Mouse (Mus musculus): Measurements from ENCODE around the gene St8sia1. TPM values are rescaled to one million over a fixed set of nuclear protein-coding genes. Genes with fewer than 3 reads are reported as not detected.

Gene St8sia1
- polyA plus RNA-seq, 1 experiment from 2014 or later, result 4.2 TPM

DNA sequence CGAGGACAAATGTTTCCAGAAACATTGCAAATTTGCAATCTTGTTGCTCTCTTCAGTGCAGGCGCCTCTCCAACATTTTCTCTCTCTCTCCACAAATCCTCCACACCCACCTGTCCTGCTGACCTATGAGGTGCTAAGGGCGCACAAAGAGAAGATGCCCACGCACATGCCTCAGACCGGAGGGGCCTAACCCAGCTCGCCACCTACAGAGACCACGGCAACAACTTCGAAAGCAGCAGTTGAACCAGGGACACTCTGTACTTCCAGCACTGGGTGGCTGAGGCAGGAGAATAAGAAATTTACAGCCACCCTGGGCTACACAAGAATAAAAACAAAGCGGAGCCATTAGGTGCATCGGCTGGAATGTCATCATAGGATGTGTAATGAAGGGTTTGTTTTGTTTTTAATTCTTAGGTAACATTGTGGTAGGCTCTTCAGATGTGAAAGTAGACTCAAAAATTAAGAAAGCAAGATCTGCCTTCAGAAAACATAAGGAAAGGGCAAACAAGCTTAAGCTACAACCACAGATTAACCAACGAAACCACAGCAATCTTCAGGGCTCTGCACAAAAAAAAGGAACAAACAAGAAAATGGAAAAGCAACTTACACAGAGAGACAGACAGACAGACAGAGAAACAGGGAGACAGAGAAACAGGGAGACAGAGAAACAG is 47.8 kb downstream of the St8sia1 start:
- Histone ChIP-seq H3K4me3 (ENCODE audit: low read length) (no peak overlapping the region), H3K27ac (ENCODE audit: low read length) (no peak overlapping the region), H3K4me2 (replicated peaks; ENCODE audit: low read depth, low read length) (no peak overlapping the region), H3K36me3 (ENCODE audit: insufficient read depth, low read length) (no peaks in the 10 kb centered on the region), H3K9ac (replicated peaks; ENCODE audit: low read length) (no peak overlapping the region), H3K4me1 (ENCODE audit: insufficient read depth, low read length) (no peaks in the 10 kb centered on the region), H3K27me3 (ENCODE audit: insufficient read depth, low read length) (no peaks in the 10 kb centered on the region), H3K9me3 (ENCODE audit: low read length) (no peaks in the 10 kb centered on the region)
- no peak for ATAC-seq (ENCODE audit: low FRiP score, low TSS enrichment)
- 74% methylated on average over 11 of the region's 11 CpGs for WGBS

DNA sequence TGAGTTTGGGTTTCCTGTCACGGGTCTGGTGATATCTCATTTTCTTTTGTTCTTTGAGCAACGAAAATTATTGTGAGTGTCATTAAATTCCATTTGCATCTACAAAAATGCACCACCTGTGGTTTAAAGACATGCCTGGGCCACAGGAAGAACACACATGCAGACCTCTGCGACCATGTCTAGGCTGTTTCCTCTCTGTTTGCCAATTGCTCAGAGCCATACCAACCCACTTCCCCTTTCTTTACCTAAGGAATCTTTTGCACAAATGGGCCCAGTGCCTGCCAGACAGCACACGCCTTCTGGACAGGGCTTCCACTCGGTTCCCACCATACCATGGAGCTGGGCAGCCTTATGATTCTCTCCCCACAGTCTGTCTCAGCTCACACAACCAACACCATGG is 48.8 kb downstream of the St8sia1 start:
- ATAC-seq (ENCODE audit: low FRiP score, low TSS enrichment), result no peak
- 0 out of 2 replicates have a peak, but pooled peaks cover 4% of the 10 kb centered on the region for H3K36me3 ChIP-seq (ENCODE audit: insufficient read depth, low read length)
- H3K27me3 ChIP-seq (ENCODE audit: insufficient read depth, low read length), result no peaks in the 10 kb centered on the region
- peaks cover 3% of the 10 kb centered on the region; the same call in 1 of the 2 replicates for H3K9me3 ChIP-seq (ENCODE audit: low read length)
- no peak overlapping the region for H3K4me2 ChIP-seq (replicated peaks; ENCODE audit: low read depth, low read length)
- 72% methylated on average over 5 of the region's 5 CpGs for WGBS
- no peaks in the 10 kb centered on the region for H3K4me1 ChIP-seq (ENCODE audit: insufficient read depth, low read length)
- H3K27ac ChIP-seq (ENCODE audit: low read length), result no peak overlapping the region
- no peak overlapping the region for H3K9ac ChIP-seq (replicated peaks; ENCODE audit: low read length)
- H3K4me3 ChIP-seq (ENCODE audit: low read length), result no peak overlapping the region

DNA sequence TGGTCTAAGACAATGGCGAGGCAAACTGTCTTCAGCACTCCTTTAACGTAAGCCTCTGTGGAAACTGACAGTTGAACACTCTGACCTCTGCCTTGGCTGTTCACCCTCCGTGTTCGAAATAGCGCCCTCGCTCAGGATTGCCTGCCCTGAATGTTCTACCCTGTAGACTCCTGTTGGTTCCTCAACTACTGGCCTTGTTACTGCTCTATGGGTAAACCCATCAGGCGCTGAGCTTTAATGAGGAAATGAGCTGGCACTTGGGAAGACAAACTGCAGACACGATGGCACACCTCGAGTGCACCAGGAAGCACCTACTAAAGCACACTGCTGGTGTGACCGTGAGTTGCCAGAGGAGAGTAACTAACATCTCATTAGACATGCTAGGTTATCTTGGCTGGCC is 49.6 kb downstream of the St8sia1 start:
- Histone ChIP-seq H3K9me3 (ENCODE audit: low read length) (peaks cover 3% of the 10 kb centered on the region; the same call in 1 of the 2 replicates), H3K4me2 (replicated peaks; ENCODE audit: low read depth, low read length) (no peak overlapping the region), H3K4me1 (ENCODE audit: insufficient read depth, low read length) (no peaks in the 10 kb centered on the region), H3K27ac (ENCODE audit: low read length) (no peak overlapping the region), H3K4me3 (ENCODE audit: low read length) (no peak overlapping the region), H3K36me3 (ENCODE audit: insufficient read depth, low read length) (0 out of 2 replicates have a peak, but pooled peaks cover 4% of the 10 kb centered on the region), H3K9ac (replicated peaks; ENCODE audit: low read length) (no peak overlapping the region), H3K27me3 (ENCODE audit: insufficient read depth, low read length) (no peaks in the 10 kb centered on the region)
- WGBS, result 87% methylated on average over 10 of the region's 10 CpGs
- ATAC-seq (ENCODE audit: low FRiP score, low TSS enrichment), result no peak

DNA sequence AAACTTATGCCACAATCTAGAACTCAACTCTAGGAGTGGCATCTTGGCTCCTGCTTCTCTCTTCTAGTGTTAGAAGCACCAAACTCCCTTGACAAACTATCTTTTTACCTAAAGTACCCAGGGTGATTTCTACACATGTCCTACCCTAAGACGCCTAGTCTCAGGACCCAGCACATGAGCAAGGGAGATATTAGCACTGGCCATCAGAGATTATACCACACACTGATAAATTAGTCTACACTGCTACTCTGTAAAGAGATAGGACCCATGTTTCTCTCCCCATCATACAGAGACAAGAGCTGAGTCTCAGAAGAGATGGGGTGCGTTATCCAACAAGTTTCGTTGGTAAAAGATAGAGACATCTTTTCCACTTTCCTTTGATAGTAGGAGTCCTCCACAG is 53.0 kb downstream of the St8sia1 start:
- 96% methylated on average over 3 of the region's 3 CpGs for WGBS
- ATAC-seq (ENCODE audit: low FRiP score, low TSS enrichment), result no peak
- H3K4me1 ChIP-seq (ENCODE audit: insufficient read depth, low read length), result no peaks in the 10 kb centered on the region
- H3K27me3 ChIP-seq (ENCODE audit: insufficient read depth, low read length), result no peaks in the 10 kb centered on the region
- H3K9me3 ChIP-seq (ENCODE audit: low read length), result peaks cover 3% of the 10 kb centered on the region; the same call in 1 of the 2 replicates
- 0 out of 2 replicates have a peak, but pooled peaks cover 4% of the 10 kb centered on the region for H3K36me3 ChIP-seq (ENCODE audit: insufficient read depth, low read length)
- H3K4me2 ChIP-seq (replicated peaks; ENCODE audit: low read depth, low read length), result no peak overlapping the region
- no peak overlapping the region for H3K4me3 ChIP-seq (ENCODE audit: low read length)
- no peak overlapping the region for H3K27ac ChIP-seq (ENCODE audit: low read length)
- no peak overlapping the region for H3K9ac ChIP-seq (replicated peaks; ENCODE audit: low read length)

DNA sequence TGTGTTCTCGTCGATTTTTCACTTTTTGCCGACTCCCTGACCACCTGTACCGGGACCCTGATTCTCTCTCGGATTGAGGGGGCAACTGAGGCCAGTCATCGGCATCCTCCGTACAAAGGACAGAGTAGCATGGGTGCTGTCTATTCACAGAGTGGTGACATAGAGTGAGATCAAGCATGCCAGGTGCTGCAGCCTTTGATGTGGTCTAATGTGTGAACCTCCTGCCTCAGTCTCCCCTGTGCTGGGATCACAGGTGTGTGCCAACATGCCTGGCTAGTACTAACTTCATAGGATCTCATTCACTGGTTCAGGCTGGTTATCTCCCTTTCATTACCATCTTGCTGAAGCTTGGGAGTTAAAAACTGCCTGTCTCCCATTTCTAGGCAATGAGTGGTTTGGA is 53.5 kb downstream of the St8sia1 start:
- H3K4me2 ChIP-seq (replicated peaks; ENCODE audit: low read depth, low read length), result no peak overlapping the region
- no peak overlapping the region for H3K4me3 ChIP-seq (ENCODE audit: low read length)
- no peak overlapping the region for H3K9ac ChIP-seq (replicated peaks; ENCODE audit: low read length)
- H3K4me1 ChIP-seq (ENCODE audit: insufficient read depth, low read length), result no peaks in the 10 kb centered on the region
- H3K27ac ChIP-seq (ENCODE audit: low read length), result no peak overlapping the region
- WGBS, result 96% methylated on average over 7 of the region's 7 CpGs
- H3K9me3 ChIP-seq (ENCODE audit: low read length), result peaks cover 3% of the 10 kb centered on the region; the same call in 1 of the 2 replicates
- H3K27me3 ChIP-seq (ENCODE audit: insufficient read depth, low read length), result no peaks in the 10 kb centered on the region
- no peak for ATAC-seq (ENCODE audit: low FRiP score, low TSS enrichment)
- 0 out of 2 replicates have a peak, but pooled peaks cover 4% of the 10 kb centered on the region for H3K36me3 ChIP-seq (ENCODE audit: insufficient read depth, low read length)

DNA sequence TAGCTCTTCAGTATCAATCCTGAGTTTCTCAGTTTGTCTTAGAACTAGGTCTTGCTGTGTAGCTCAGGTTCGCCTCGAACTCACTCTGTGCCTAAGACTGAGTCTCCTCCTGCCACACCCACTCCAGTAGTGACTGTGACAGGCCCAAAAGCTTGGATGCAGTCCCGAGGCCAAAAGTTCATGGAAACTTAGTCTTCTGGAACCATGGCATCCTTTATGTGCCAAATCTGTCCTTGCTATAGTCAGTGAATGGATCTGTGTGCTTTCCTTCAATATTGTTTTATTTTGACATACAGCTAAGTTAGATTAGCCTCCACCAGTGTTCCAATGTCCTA is 54.5 kb downstream of the St8sia1 start:
- no peak overlapping the region for H3K27ac ChIP-seq (ENCODE audit: low read length)
- no peak for ATAC-seq (ENCODE audit: low FRiP score, low TSS enrichment)
- H3K9me3 ChIP-seq (ENCODE audit: low read length), result peaks cover 3% of the 10 kb centered on the region; the same call in 1 of the 2 replicates
- no peak overlapping the region for H3K4me2 ChIP-seq (replicated peaks; ENCODE audit: low read depth, low read length)
- H3K4me3 ChIP-seq (ENCODE audit: low read length), result no peak overlapping the region
- WGBS, result 72% methylated on average over 3 of the region's 3 CpGs
- 0 out of 2 replicates have a peak, but pooled peaks cover 4% of the 10 kb centered on the region for H3K36me3 ChIP-seq (ENCODE audit: insufficient read depth, low read length)
- no peaks in the 10 kb centered on the region for H3K4me1 ChIP-seq (ENCODE audit: insufficient read depth, low read length)
- H3K9ac ChIP-seq (replicated peaks; ENCODE audit: low read length), result no peak overlapping the region
- no peaks in the 10 kb centered on the region for H3K27me3 ChIP-seq (ENCODE audit: insufficient read depth, low read length)

DNA sequence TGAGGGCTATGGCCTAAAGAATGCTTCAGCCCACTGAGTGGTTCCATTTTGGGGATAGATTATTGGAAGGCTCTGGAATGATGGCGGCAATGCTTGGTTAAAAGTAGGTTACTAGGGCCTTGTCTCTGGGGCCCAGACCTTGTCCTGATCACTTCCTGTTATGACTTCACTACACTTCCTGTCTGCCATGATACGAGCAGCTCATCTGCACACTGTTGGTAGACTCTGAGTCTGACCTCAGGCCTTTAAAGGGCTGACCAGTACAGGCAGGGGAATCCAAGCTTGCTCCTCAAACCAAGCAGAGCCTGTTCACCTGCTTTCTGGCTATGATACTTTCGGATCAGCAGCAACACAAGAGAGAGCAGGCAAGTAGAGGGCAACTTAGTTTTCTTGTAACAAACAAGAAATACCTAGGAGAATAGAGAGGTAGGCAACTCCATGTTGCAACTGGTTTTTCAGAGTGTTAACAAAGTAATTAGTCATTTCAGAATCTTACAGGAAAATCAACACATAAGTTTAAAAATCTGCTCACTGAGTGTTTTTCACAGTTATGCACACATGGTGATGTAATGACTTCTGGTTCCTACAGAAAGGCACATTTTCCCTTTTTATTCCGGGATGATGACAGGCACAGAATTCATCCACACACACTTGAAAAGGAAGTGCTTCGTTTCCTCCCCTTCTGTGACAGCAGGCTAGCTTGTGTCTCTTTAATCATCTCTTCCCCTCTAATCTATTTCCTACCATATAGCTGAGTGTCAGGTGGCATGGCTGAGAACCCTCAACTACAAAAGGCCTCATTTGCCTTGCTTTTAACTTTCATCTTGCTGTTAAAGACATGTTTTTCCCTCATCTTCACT is 55.1 kb downstream of the St8sia1 start:
- no peak overlapping the region for H3K4me2 ChIP-seq (replicated peaks; ENCODE audit: low read depth, low read length)
- H3K9ac ChIP-seq (replicated peaks; ENCODE audit: low read length), result no peak overlapping the region
- peaks cover 3% of the 10 kb centered on the region; the same call in 1 of the 2 replicates for H3K9me3 ChIP-seq (ENCODE audit: low read length)
- H3K4me1 ChIP-seq (ENCODE audit: insufficient read depth, low read length), result no peaks in the 10 kb centered on the region
- H3K36me3 ChIP-seq (ENCODE audit: insufficient read depth, low read length), result 0 out of 2 replicates have a peak, but pooled peaks cover 4% of the 10 kb centered on the region
- WGBS, result 64% methylated on average over 5 of the region's 5 CpGs
- no peak overlapping the region for H3K4me3 ChIP-seq (ENCODE audit: low read length)
- ATAC-seq (ENCODE audit: low FRiP score, low TSS enrichment), result no peak
- no peak overlapping the region for H3K27ac ChIP-seq (ENCODE audit: low read length)
- no peaks in the 10 kb centered on the region for H3K27me3 ChIP-seq (ENCODE audit: insufficient read depth, low read length)

DNA sequence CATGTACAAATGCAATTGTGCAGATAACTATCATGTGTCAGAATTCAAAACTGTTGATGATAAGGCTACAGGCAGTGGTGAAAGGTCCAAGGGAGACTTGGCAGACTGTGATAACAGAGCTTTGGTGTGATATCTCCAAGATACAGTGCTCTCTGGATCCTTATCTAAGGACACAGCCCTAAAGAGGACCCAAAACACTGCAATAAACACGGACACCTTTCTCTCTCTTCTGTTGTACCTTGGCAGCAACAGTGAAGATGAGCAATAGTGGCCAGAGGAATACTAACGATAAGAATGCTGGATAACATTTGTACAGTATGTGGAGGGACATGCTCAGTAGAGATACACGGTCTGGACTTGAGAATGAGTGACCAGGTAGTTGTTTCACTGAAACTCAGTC is 55.8 kb downstream of the St8sia1 start:
- Histone ChIP-seq H3K4me2 (replicated peaks; ENCODE audit: low read depth, low read length) (no peak overlapping the region), H3K9me3 (ENCODE audit: low read length) (peaks cover 3% of the 10 kb centered on the region; the same call in 1 of the 2 replicates), H3K27ac (ENCODE audit: low read length) (no peak overlapping the region), H3K9ac (replicated peaks; ENCODE audit: low read length) (no peak overlapping the region), H3K36me3 (ENCODE audit: insufficient read depth, low read length) (0 out of 2 replicates have a peak, but pooled peaks cover 4% of the 10 kb centered on the region), H3K27me3 (ENCODE audit: insufficient read depth, low read length) (no peaks in the 10 kb centered on the region), H3K4me3 (ENCODE audit: low read length) (no peak overlapping the region), H3K4me1 (ENCODE audit: insufficient read depth, low read length) (no peaks in the 10 kb centered on the region)
- 90% methylated on average over 3 of the region's 3 CpGs for WGBS
- ATAC-seq (ENCODE audit: low FRiP score, low TSS enrichment), result no peak

DNA sequence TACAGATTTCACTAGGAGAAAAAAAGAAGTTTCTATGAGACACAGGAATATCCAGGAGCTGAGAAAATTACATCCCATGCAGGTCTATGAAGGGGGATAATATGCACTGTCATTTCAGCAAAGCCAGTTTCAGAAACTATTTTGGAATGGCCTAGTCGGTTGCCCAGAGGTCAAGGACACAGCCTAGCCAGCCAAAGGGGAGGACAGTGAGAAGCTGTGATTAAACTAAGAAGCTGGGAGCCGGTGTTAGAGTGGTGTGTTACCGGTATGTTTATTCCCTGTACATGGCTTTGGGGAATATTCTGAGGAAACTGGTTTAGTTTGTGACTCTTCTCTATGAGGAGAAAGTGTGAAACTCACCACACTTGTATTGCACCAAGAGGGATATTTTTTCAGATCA is 68.9 kb downstream of the St8sia1 start:
- Histone ChIP-seq H3K9me3 (ENCODE audit: low read length) (no peaks in the 10 kb centered on the region), H3K4me1 (ENCODE audit: insufficient read depth, low read length) (peaks cover 6% of the 10 kb centered on the region; the same call in 1 of the 2 replicates), H3K36me3 (ENCODE audit: insufficient read depth, low read length) (no peaks in the 10 kb centered on the region), H3K9ac (replicated peaks; ENCODE audit: low read length) (no peak overlapping the region), H3K27me3 (ENCODE audit: insufficient read depth, low read length) (no peaks in the 10 kb centered on the region), H3K4me2 (replicated peaks; ENCODE audit: low read depth, low read length) (no peak overlapping the region), H3K27ac (ENCODE audit: low read length) (no peak overlapping the region), H3K4me3 (ENCODE audit: low read length) (no peak overlapping the region)
- no peak for ATAC-seq (ENCODE audit: low FRiP score, low TSS enrichment)
- WGBS, result 88% methylated on average over 3 of the region's 3 CpGs

DNA sequence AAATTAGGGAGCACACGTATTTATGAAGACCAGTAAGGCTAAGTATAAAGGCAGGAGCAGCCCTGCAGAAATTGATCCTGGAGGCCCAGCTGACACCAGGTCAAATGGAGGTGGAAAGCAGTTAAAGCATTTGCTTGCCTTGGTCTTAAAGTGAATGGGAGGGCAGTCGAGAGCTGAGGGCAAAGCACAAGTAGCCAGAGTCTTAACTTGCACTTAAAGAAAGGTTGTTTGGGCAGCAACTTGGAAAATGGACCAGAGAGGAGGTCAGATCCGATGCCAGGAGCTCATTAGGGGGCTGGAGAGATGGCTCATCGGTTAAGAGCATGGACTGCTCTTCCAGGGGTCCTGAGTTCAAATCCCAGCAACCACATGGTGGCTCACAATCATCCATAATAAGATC is 70.5 kb downstream of the St8sia1 start:
- H3K4me1 ChIP-seq (ENCODE audit: insufficient read depth, low read length), result peaks cover 6% of the 10 kb centered on the region; the same call in 1 of the 2 replicates
- no peaks in the 10 kb centered on the region for H3K27me3 ChIP-seq (ENCODE audit: insufficient read depth, low read length)
- H3K4me3 ChIP-seq (ENCODE audit: low read length), result no peak overlapping the region
- ATAC-seq (ENCODE audit: low FRiP score, low TSS enrichment), result no peak
- H3K9me3 ChIP-seq (ENCODE audit: low read length), result no peaks in the 10 kb centered on the region
- no peak overlapping the region for H3K9ac ChIP-seq (replicated peaks; ENCODE audit: low read length)
- H3K4me2 ChIP-seq (replicated peaks; ENCODE audit: low read depth, low read length), result no peak overlapping the region
- 69% methylated on average over 4 of the region's 4 CpGs for WGBS
- H3K27ac ChIP-seq (ENCODE audit: low read length), result no peak overlapping the region
- H3K36me3 ChIP-seq (ENCODE audit: insufficient read depth, low read length), result no peaks in the 10 kb centered on the region

Measured in kidney, embryonic 16.5 days (tissue).